Mouse (Mus musculus): ENCODE data around the gene Scamp1. TPM values are rescaled to one million over a fixed set of nuclear protein-coding genes. Genes with fewer than 3 reads are reported as not detected.

Scamp1 gene
- total RNA-seq, 2 experiments from 2014 or later: 14.7 to 18.6 TPM

GRCm38 (mm10) chr13:94154512-94155296 lies 131.0 kb downstream of the Scamp1 start:
- intact Hi-C loops (cut with DNase I): no loop called here
- no peak for DNase-seq

- intact Hi-C loops (cut with DNase I): no loop called here
- no peak for DNase-seq
Measured at GRCm38 (mm10) chr13:94153658-94154057, 132.0 kb downstream of the Scamp1 start.

GRCm38 (mm10) chr13:94152836-94153235 lies 132.8 kb downstream of the Scamp1 start:
- intact Hi-C loops (cut with DNase I): no loop called here
- DNase-seq: no peak

Other genes with a start within 250 kb of the Scamp1 start
- 1 to 10 TPM; 2.6 to 2.8 TPM for gene Lhfpl2, start 228.1 kb downstream of the Scamp1 start, total RNA-seq (2021)
- 10 to 100 TPM; 17.8 to 18.8 TPM for gene Ap3b1, start 73.1 kb upstream of the Scamp1 start, total RNA-seq (2021)